Mouse (Mus musculus) MN1 (cell line): ENCODE measurements around the gene Fau.

Experiments used
- DNase-seq: peaks from one replicate; pipeline ENCODE4 v3.0.0-alpha.2; 2016; ENCODE audit warnings: low spot score

Gene Fau

DNA sequence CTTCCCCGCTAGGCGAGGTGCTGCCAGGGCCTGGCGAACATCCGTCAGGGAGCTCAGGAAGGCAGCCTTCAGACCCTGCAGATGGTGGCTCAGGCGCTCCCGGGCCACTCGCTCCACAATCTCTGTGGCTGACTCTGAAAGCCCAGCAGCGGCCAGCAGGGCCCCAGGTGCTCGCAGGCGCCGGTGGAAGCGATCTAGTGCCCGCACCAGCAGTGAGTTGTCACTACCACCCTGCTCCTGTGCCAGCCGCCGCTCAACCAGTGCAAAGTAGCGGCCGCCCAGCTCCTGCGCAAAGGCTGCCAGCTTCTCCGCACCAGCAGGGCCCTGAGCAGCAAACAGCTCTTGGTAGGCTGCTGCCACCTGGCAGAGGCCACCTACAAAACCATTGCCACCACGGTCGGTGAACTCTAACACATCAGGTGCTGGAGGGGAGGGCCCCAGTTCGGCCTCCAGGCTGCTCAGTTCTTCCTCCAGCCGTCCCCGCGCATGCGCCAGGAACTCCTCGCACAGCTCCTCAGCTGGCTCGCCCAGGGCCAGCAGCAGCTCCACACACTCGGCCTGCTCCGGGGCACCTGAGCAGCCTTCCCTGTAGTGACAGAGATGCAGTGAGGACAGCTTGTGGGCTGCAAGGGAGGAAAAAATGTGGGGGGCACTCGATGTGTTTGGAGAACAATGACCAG lies 13.1 kb downstream of the Fau start:
- DNase-seq = no peak

DNA sequence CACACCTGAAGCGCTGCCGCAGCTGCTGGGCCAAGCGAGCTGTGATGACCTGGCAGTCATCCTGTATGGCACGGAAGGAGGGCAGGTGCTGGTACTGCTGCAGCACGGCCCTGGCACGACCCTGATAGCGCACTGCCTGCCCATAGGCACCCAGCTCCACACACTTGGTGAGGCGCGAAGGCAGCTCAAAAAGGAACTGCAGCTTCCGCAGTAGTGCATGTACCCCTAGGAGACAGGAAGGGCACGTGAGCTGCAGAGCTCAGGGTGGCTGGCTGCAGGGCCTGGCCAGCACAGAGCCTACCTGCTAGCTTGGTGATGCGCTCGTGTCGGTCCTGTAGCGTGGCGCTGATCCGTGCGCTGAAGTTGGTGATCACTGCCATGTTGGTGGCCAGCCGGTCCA lies 13.6 kb downstream of the Fau start:
- no peak for DNase-seq

DNA sequence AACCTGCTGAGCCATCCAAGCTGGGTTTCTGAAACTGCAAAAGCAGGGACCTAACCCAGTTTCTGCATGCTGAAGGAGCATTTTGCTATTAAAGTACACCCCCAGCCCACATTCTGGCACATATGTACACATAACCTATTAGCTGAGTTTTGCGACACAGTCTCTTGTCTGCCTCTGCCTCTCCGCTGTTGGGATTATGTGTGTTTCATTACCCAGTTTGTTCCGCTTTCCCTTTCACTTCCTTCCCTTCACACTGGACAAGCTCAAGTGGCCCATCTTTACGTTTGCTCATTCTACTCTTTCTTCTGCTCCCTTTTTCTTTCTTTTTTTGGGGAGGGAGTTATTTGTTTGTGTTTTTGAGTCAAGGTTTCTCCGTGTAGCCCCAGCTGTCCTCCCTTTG lies 16.2 kb downstream of the Fau start:
- no peak for DNase-seq

DNA sequence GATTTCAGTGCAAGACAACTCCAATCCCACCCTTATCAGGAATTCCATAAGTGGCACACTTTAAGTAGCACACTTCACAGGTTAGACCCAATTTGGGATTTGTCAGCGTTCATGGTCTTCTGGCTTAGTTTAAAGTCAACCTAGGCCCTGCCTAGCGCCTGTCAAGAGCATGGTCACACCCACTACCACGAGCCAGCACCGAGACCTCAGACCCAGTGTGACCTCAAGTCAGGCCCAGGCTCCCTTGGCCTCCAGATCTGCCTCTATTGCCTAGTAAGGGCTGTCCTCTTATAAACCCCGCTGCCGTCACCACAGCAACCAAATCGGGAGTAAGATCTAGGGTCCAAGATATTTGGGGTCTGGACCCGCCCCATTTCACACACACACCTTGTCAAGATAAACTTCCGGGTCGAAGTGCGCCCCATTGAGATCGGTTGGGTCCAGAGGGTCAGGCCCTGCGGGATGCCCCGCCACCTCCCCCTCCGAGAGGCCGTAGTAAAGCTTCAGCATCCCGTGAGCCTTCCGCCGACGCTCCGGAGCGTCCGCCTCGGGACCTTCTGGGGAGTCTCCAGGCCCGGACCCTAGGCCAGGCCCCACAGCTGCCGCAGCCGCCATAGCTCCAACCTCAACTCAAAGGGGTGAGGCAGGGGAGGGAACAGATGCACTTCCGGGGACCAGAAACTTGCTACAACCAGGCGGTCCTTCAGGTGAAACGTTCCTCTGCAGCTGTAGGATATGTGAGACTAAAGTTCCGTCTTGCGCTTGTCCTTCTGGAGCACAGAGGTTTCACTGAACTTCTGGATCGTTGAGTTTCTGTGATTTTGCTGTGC lies 19.1 kb downstream of the Fau start, which contains the start of gene Vps51:
Gene Vps51 (minus strand): TSS at position 668 of the 830 bp plus-strand sequence.
- DNase-seq = peak; percentile 92

DNA sequence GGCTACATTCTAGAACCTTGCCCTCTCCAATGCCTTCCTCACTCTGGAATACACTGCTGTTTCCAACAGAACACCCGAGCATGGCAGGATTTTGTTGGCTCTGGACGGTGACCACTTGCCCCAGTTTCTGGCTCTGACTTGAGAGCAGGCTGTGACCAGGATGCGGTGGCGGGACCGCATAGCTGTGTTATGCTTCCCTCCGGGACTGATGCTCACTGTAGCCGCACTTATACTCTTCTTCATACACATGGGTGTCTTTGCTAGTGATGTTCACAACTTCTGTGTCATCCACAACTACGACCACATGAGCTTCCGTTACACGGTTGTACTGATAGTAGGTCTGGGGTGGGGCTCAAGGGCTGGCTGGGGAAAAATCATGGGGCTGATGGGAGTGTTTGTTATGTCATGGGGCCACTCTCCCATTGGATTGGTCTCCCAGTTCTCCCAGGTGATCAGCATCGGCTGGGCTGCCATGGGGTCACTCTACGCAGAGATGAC lies 22.4 kb downstream of the Fau start, which contains the start of gene Tmem262:
Gene Tmem262 (plus strand): TSS at position 51 of the 498 bp plus-strand sequence.
- DNase-seq = no peak

DNA sequence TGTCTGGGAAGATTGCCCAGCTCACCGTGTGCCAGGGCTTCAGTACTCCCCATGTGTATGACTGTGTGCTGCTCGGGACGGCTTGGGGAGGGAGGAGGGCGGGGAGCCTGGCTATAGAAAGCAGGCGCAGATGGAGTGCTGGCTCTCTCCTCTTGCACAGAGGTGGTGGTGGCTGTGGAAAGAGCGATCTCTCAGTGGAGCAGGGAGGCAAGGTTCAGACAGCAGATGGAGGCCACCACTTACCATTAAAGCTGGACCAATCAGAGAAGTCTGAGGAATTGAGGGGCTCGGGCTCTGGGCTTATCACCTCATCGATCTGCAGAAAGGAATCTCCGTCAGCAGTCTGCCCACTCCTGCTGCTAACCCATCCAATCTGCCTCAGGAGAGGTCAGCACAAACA lies 24.5 kb downstream of the Fau start, which contains the start of gene Gm28374:
Gene Gm28374 (minus strand): TSS at position 101 of the 400 bp plus-strand sequence.
- DNase-seq = peak; percentile 87

DNA sequence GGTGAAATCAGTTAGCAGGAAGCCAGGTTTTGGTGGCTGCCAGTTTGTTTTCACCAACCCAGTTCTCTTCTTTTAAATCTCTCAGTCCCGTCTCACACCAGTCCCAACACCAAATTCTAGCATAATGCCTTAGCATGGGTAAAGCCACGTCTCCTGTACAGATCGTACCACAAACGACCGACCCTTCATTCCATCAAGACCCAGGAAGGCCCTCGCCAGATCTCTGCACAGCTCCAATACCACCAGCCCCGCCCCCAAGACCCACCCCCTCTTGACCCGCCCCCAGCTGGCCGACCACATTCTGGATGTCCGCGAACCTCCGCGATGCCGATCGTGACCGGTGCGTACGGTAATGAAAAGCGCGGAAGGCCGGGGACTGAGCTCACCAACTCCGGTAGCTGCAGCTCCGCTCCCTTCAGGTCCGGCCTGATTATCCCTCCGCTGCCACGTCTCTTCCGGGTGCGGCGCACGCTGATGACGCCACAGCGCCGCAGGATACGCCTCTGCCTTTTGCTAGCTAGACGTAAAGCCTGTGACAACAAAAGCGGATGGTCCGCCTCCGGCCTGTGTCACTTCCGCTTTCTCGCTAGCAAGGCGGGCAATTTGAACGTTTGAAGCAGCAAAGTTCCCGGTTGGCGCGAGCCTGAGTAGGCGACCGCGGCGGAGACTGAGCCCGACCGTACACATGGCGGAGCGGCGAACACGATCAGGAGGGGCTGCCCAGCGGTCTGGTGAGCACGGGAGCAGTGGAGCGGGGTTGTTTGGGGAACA lies 27.0 kb downstream of the Fau start, which contains the start of the genes Zfpl1 and Cdca5:
Gene Zfpl1 (minus strand): TSS at position 479 of the 771 bp plus-strand sequence.
Gene Cdca5 (plus strand): TSS at position 506 of the 771 bp plus-strand sequence.
- DNase-seq = peak; percentile 99

DNA sequence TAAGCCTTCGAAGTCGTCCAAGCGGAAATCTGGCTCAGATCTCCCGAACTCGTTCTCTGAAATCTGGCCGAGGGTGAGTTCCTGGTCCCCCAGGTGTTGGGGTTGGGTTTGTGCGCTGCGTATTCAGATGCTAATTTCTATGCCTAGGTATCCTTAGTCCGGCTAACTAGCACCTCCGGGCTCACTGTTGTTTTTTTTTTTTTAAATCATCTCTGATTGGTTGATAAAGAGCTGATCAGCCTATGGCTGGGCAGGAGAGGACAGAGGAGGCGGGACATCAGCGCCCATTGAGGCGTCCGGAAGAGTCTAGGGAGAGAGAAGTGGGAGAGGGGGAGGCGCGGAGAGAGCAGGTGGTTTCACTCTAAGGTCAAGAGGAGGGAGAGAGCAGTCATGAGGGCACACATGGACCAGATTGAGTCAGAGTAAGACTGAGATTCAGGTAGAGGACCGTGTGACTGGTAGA lies 27.8 kb downstream of the Fau start:
- peak; percentile 89 for DNase-seq

DNA sequence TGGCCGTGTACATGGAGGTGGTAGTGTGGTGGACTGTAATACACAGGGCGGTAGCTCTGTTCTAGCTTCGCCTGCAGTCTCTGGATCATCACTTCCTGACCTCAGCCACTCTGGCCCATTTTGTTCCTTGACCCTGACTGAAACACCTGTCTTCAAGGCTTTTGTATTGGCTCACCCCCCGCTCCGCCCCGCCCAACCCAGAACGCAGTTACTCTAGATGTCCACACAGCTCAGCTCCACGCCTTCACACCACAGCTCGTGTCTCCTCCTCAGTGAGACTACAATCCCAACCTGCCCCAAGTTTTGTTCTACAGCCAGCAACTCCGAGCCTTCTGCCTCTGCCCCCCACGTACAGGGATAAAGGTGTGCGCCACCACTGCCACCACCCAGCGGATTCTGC lies 31.2 kb downstream of the Fau start:
- no peak for DNase-seq

DNA sequence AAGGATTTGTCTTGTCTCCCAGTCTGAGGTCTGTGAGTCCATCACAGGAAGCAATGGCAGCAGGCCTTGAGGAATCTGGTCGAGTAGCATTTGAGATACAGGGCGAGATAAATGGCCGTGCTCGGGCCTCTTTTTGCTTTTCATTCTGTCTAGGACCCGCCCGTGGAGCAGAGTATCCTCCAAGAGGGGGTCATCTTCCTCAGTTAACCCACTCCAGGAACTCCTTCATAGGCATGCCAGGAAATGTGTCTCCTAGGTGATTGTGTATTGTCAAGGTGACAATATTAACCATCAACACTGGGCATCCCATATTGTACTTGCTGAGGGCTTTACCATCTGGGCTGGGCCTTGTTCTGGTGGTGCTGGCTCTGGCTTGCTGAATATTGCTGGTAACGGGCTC lies 36.5 kb downstream of the Fau start, which contains the start of gene AC131692.1:
Gene AC131692.1 (plus strand): TSS at position 301 of the 400 bp plus-strand sequence.
- no peak for DNase-seq

DNA sequence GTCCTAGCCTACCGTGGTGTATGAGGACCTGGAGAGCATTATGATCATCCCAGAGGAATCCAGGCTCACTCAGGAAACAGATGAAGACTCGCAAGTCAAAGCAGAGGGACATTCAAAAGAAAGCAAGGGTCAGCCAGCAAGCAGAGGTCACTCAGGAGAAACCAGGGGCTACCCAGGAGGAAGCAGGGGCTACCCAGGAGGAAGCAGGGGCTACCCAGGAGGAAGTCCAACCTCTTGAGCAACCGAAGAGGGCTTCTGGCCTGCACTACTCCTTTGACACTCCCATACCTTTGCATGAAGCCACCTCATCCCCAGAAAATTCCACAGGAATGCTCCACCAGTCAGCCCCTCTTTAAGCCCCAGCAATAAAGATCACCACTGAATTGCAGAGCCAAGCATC lies 40.2 kb downstream of the Fau start:
- DNase-seq = no peak

DNA sequence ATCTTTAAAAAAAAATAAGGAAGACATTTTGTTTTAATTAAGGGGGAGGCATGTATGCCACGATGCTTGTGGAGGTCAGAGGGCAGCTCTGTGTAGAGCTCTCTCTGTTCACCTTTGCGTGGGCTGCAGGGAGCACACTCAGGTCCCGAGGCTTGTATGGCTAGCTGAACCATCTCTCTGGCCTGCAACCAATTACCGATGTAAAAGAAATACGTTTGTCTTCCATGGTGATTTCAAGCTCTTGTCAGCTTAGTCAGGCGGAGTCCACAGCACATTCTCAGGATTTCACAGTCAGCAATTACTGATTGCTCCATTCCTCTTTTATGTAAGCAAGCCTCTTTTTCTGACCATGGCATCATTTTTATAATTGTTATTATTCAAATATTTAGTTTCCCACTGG lies 43.5 kb downstream of the Fau start:
- DNase-seq = no peak

DNA sequence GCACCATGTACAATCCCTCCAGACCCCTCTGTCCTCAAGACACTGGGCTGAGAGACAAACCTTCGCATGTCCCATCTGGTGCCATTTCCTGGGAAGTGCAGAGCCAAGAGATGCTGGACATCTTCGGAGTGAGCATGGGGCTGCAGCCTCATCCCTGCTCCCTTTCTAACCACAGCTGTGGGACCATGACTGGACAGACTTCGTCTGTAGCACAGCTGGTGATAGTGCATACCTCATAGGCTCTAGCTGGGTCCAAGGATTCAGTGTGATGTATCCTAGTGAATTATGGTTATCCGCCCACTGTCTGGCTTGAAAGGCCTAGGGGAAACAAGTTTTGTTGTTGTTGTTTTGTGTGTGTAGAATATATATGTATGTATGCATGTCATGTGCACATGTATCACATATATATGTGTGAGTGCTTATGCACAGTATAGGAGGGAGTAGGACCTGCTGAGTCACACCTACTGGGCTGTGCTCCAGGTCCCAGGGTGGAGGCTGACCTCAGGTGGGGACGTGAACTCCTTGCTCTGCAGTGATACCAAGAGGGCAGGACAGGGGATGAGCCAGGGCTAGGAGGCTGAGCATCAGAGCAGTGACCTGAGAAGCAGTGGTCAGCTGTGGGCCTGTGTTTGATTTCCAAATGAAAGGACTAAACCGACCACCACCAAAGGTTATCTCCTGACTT lies 44.7 kb downstream of the Fau start:
- no peak for DNase-seq

DNA sequence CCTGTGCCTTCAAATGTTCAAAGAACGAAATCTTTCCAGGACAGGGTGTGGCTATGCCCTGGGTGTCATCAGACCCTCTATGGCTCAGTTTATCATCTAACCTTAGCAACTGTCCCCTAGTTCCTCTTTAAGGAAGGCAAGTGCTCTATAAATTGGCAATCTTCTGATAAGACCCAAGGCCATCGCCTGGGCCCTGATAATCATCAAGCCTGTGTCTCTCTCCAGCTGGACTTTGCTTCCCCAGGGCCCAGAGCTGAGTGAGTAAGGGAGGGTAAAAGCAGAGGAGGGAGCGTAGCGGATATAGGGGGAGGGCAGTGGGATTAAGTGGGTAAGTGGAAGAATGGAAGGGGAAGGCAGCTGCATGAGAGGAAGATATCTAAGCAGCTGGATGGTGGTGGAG lies 46.8 kb downstream of the Fau start:
- peak; percentile 51 for DNase-seq

DNA sequence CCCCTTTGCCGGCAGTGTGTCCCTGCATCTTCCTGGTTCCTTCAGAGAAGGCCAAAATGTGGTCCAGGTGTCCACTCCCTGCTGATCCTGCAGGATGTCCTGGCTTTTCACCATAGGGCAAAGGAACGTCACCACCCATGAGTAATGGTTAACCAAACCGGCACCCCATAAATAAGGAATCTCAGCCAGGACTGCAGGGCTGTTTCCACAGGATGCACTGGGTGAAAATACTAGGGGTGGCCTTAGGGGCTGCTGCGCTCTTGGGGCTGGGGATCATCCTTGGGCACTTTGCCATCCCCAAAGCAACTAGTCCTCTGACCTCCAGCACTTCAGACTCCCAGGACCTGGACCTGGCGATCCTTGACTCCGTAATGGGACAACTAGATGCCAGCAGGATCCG lies 47.9 kb downstream of the Fau start, which contains the start of gene Naaladl1:
Gene Naaladl1 (plus strand): TSS at position 197 of the 400 bp plus-strand sequence.
- DNase-seq = no peak
